Mouse (Mus musculus) gastrocnemius, postnatal 25 days (tissue): ENCODE data around the gene Vps8. TPM values are rescaled to one million over a fixed set of nuclear protein-coding genes. Genes with fewer than 3 reads are reported as not detected.

Source experiments
- DNase-seq: peaks from one replicate; pipeline ENCODE4 v3.0.0; 2022
- total RNA-seq, 2 experiments: library from RNA; stranded (reverse); gene quantifications; 1 replicate in 1 of 2; 2 replicates in 1 of 2; pipeline ENCODE4 v1.2.3; 2021

Vps8 gene
- total RNA-seq, 2 experiments from 2014 or later = 6.4 to 6.6 TPM

GRCm38 (mm10) chr16:21553506-21553905, 130.6 kb downstream of the Vps8 start:
- DNase-seq = no peak

DNA sequence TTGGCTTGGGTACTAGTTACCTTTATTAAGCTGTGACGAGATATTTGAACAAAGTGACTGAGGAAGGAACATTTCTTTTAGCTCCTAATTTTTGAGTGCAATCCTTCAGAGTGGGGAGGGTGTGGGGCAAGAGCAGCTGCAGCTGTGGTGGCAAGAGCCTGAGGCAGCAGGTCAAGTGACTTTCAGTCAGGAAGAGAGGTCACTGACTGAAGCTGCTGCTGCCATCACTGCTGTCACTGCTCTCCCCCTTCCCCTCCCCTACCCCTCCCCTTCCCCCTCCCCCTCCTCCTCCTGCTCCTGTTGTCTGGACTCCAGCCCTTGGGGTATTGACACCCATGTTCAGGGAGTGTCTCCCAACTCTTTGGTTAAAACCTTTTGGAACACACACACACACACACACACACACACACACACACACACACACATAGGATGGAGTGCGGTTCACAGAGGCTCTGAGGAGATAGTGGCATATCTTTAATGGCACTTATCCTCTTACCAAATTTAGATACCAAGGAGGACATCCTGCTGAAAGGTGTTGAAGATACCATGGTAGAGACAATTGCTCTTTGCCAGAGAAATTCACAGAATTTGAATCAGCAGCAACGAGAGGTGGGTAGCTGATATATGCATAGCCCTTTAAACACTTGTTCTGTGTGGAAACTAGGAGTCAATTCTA, 139.8 kb downstream of the Vps8 start:
- DNase-seq = no peak

DNA sequence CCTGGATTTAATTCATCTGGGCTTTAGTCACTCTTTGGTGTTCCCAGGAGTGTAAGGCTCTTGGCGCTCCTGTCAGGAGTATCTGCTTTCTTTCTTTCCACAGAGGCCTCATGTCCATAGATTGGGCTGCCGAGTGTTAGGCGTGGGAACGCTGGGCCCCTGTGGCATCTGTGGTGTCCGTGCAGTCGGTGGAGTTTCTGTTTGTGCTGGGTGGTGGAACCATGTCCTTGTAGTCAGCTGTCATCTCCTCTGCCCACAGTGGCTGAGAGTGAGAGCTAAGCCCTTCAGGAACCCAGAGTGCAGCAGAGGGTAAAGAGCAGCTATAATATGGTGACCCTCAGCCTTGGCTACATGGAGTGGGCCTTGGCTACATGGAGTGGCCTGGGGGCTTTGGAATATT, 140.4 kb downstream of the Vps8 start:
- no peak for DNase-seq

DNA sequence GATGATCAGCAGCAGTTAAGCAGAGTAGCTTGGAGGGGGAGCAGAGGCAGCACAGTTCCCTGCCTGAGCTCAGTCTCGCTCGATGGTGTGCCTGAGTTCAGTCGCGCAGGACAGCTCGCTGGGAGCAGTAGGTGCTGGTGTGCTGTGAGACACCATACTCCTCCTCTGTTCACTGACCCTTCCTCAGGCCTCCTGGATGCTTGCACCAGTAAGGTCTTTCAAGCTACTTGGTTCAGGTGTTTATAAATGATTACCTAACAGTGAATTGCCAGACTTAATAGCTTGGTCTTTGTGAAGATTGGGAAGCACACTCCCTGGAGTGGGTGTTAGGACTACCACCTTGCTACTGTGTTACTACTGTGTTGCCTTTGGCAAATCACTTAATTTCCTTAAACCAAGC, 144.2 kb downstream of the Vps8 start:
- no peak for DNase-seq

GRCm38 (mm10) chr16:21569952-21570351, 147.0 kb downstream of the Vps8 start:
- DNase-seq = no peak

GRCm38 (mm10) chr16:21570786-21571185, 147.9 kb downstream of the Vps8 start:
- DNase-seq = no peak

- no peak for DNase-seq
Observed at GRCm38 (mm10) chr16:21576000-21576420, 153.1 kb downstream of the Vps8 start.

- no peak for DNase-seq
Observed at GRCm38 (mm10) chr16:21589110-21589509, 166.2 kb downstream of the Vps8 start.

DNA sequence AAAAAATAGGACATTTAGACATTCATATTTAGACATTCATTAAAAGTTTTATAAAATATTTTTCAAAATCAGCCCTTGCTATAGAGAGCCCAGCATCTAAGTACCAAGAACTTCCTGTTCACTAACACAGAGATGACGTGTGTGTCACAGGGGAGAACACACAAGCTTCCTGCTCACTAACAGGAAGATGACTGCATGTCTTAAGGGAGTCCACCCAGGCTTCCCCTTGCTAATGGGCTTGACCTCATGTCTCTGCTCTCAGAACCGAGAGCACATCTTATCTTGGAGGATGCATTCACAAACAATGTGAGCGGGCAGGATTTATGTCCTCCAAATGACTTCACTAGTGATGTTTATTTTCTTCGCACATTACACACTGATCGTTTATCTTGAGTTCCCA, 167.9 kb downstream of the Vps8 start:
- DNase-seq = no peak

GRCm38 (mm10) chr16:21591511-21591910, 168.6 kb downstream of the Vps8 start:
- no peak for DNase-seq

- no peak for DNase-seq
Observed at GRCm38 (mm10) chr16:21595539-21595938, 172.6 kb downstream of the Vps8 start.

GRCm38 (mm10) chr16:21604354-21604753, 181.4 kb downstream of the Vps8 start:
- no peak for DNase-seq

DNA sequence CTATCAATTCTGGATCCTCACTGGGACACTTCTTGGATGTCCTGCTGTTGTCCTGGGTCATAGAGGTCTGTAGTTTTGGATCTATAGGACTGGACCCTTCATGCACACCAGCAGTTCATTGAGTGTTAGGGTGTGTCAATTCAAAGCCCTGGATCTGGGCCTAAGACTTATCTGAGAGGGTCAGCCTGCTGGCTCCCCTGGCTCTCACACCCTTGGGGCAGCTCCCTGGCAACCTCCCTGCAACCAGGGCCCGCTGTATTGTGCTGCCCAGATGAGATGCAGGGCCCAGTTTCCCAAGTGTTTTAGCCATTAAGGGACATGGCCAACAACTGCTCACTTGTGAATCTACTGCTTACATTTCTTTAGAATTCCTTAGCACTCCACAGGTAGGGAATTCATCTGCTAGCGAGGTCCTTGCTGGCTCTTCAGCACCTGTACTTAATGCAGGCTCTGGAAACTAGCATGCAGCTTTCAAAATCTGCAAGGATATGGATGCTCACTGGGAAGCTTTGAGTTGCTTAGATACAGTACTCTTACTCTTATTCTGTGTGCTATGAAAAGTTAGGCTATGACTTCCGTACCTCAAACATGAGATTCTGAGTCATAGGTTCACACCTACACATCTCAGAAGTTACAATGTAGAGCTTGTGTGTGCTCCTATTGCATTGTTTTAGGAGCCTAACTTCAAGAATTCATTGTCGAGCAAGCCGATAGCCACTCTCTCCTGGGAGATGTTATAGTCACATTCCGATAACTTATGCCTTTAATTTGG, 183.5 kb downstream of the Vps8 start:
- DNase-seq = no peak

- no peak for DNase-seq
Observed at GRCm38 (mm10) chr16:21607021-21607650, 184.2 kb downstream of the Vps8 start.

- DNase-seq = no peak
Observed at GRCm38 (mm10) chr16:21607651-21608040, 184.7 kb downstream of the Vps8 start.

- no peak for DNase-seq
Observed at GRCm38 (mm10) chr16:21608176-21608865, 185.4 kb downstream of the Vps8 start.

DNA sequence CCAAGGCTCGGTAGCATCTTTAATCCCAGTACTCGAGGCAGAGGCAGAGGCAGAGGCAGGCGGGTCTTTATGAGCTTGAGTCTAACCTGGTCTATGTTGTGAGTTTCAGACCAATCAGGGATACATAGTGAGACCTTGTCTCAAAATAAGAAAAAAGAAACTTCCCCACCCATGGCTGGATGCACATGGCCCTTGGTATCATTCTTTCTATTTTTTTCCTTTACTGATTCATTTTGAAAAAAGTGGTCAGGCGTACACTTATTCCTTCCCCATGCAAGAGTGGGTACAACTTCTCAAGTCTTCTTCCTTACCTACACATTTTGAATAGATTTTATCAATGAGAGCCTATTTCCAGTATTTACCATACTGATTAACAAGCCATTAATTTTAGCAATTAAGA, 187.6 kb downstream of the Vps8 start:
- no peak for DNase-seq

DNA sequence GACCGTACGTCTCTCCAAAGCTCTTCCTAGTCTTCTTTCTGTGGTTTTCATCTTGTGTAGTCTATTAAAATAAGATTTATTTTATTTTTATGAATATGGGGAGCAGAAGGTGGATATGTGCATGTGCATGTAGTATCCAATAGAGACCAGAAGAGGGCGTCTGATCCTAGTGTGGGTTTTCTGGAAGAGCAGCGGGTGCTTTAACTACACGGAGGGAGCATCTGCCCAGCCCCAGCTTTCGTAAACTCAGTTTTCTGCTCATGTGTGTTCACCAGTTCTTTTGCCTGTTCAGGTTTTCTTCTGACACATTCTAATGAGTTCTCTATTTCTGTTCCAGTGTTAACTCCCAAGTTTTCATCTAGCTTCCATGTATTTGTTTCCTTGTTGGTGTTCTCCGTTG, 192.9 kb downstream of the Vps8 start:
- no peak for DNase-seq

GRCm38 (mm10) chr16:21620630-21621029, 197.7 kb downstream of the Vps8 start:
- no peak for DNase-seq

DNA sequence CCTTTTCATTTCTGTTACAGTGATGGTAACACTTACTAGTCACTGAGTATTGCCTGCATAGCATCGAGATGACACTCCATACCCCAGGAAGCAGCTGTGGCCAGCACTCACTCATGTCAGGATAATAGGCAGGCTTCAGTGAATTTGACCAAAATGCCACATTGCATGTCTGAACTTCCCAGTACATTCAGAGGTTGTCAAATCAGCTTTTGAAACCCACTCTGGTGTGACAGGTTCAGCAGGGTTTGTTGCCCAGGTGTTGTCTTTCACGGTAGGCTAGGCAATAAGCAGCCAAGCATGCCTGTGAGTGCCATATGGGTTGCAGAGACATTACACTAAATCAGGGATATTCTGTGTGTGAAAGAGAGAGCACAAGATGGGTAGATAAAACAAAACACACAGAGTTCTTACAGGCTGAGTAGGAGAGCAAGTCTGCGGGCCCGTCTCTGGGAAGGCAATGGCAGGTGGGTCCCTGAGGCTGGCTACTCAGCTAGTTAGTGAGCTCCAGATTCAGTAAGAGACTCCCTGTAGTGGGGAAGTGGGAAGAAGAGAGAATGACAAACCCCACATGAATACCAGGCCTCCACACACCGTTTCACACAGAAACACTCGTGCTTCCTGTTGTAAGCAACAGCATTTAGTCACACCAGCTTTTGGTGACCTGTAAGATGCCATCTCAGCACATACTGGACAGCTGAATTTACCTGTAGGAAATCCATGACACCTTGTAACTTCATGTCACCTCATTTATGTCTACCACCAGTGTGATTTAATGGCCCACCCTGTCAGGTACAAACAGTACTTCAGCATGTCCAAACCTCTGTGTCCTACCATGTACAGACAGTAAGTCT, 203.1 kb downstream of the Vps8 start:
- DNase-seq = no peak

GRCm38 (mm10) chr16:21627248-21627647, 204.3 kb downstream of the Vps8 start:
- no peak for DNase-seq
